Mouse (Mus musculus): ENCODE measurements around the gene Btbd9. TPM values are rescaled to one million over a fixed set of nuclear protein-coding genes. Genes with fewer than 3 reads are reported as not detected.

The Btbd9 gene
- polyA plus RNA-seq, 1 experiment from 2014 or later = 164 TPM

GRCm38 (mm10) chr17:30278596-30279378 lies 297.5 kb downstream of the Btbd9 start:
- Histone ChIP-seq H3K9ac (ENCODE audit: low read depth, low read length) (no peak overlapping the region; the same call in 1 of the 2 replicates), H3K9me3 (replicated peaks; ENCODE audit: control insufficient read depth, low read length, poor library complexity, severe bottlenecking) (no peaks in the 10 kb centered on the region), H3K4me1 (ENCODE audit: control insufficient read depth, insufficient read depth, low read length) (peaks cover 10% of the 10 kb centered on the region), H3K27ac (ENCODE audit: low read length) (peak overlapping the region; percentile 56), H3K4me3 (ENCODE audit: low read depth, low read length) (no peak overlapping the region), H3K36me3 (ENCODE audit: control insufficient read depth, insufficient read depth, low read length) (no peaks in the 10 kb centered on the region), H3K4me2 (ENCODE audit: low read length) (peak overlapping the region; percentile 23; the same call in 1 of the 2 replicates), H3K27me3 (ENCODE audit: control insufficient read depth, insufficient read depth, low read depth, low read length) (no peaks in the 10 kb centered on the region)
- no peak for ATAC-seq
- WGBS = 14% methylated on average over 16 of the region's 16 CpGs

- Histone ChIP-seq H3K4me1 (ENCODE audit: control insufficient read depth, insufficient read depth, low read length) (peaks cover 10% of the 10 kb centered on the region), H3K27me3 (ENCODE audit: control insufficient read depth, insufficient read depth, low read depth, low read length) (no peaks in the 10 kb centered on the region), H3K9ac (ENCODE audit: low read depth, low read length) (no peak overlapping the region), H3K4me2 (ENCODE audit: low read length) (no peak overlapping the region), H3K4me3 (ENCODE audit: low read depth, low read length) (no peak overlapping the region), H3K27ac (ENCODE audit: low read length) (no peak overlapping the region), H3K9me3 (replicated peaks; ENCODE audit: control insufficient read depth, low read length, poor library complexity, severe bottlenecking) (no peaks in the 10 kb centered on the region), H3K36me3 (ENCODE audit: control insufficient read depth, insufficient read depth, low read length) (no peaks in the 10 kb centered on the region)
- ATAC-seq = no peak; the same call in 1 of the 2 replicates
- WGBS = 88% methylated on average over 4 of the region's 4 CpGs
Measured at GRCm38 (mm10) chr17:30276477-30276876, 299.8 kb downstream of the Btbd9 start.

- 87% methylated on average over 6 of the region's 6 CpGs for WGBS
- H3K4me1 ChIP-seq (ENCODE audit: control insufficient read depth, insufficient read depth, low read length) = no peaks in the 10 kb centered on the region
Measured at GRCm38 (mm10) chr17:30272769-30273168, 303.5 kb downstream of the Btbd9 start.

GRCm38 (mm10) chr17:30269136-30270063 lies 306.9 kb downstream of the Btbd9 start:
- 84% methylated on average over 11 of the region's 11 CpGs for WGBS
- Histone ChIP-seq H3K36me3 (ENCODE audit: control insufficient read depth, insufficient read depth, low read length) (peaks cover 3% of the 10 kb centered on the region; the same call in 1 of the 2 replicates), H3K9ac (ENCODE audit: low read depth, low read length) (no peak overlapping the region), H3K27me3 (ENCODE audit: control insufficient read depth, insufficient read depth, low read depth, low read length) (no peaks in the 10 kb centered on the region), H3K9me3 (replicated peaks; ENCODE audit: control insufficient read depth, low read length, poor library complexity, severe bottlenecking) (no peaks in the 10 kb centered on the region), H3K4me3 (ENCODE audit: low read depth, low read length) (no peak overlapping the region), H3K4me1 (ENCODE audit: control insufficient read depth, insufficient read depth, low read length) (no peaks in the 10 kb centered on the region), H3K4me2 (ENCODE audit: low read length) (no peak overlapping the region), H3K27ac (ENCODE audit: low read length) (no peak overlapping the region)
- ATAC-seq = no peak

More at GRCm38 (mm10) chr17:30272769-30273168, 303.5 kb downstream of the Btbd9 start:
- Histone ChIP-seq H3K4me3 (ENCODE audit: low read depth, low read length) (no peak overlapping the region), H3K36me3 (ENCODE audit: control insufficient read depth, insufficient read depth, low read length) (no peaks in the 10 kb centered on the region), H3K9me3 (replicated peaks; ENCODE audit: control insufficient read depth, low read length, poor library complexity, severe bottlenecking) (no peaks in the 10 kb centered on the region), H3K27me3 (ENCODE audit: control insufficient read depth, insufficient read depth, low read depth, low read length) (no peaks in the 10 kb centered on the region), H3K27ac (ENCODE audit: low read length) (no peak overlapping the region), H3K4me2 (ENCODE audit: low read length) (no peak overlapping the region), H3K9ac (ENCODE audit: low read depth, low read length) (no peak overlapping the region)
- ATAC-seq = no peak

- no peak overlapping the region for H3K9ac ChIP-seq (ENCODE audit: low read depth, low read length)
- ATAC-seq = no peak
- WGBS = 91% methylated on average over 8 of the region's 8 CpGs
- H3K27ac ChIP-seq (ENCODE audit: low read length) = no peak overlapping the region
- H3K9me3 ChIP-seq (replicated peaks; ENCODE audit: control insufficient read depth, low read length, poor library complexity, severe bottlenecking) = no peaks in the 10 kb centered on the region
- no peaks in the 10 kb centered on the region for H3K4me1 ChIP-seq (ENCODE audit: control insufficient read depth, insufficient read depth, low read length)
- H3K36me3 ChIP-seq (ENCODE audit: control insufficient read depth, insufficient read depth, low read length) = peaks cover 3% of the 10 kb centered on the region; the same call in 1 of the 2 replicates
- no peaks in the 10 kb centered on the region for H3K27me3 ChIP-seq (ENCODE audit: control insufficient read depth, insufficient read depth, low read depth, low read length)
- no peak overlapping the region for H3K4me3 ChIP-seq (ENCODE audit: low read depth, low read length)
- H3K4me2 ChIP-seq (ENCODE audit: low read length) = no peak overlapping the region
Measured at GRCm38 (mm10) chr17:30268456-30268855, 307.8 kb downstream of the Btbd9 start.

GRCm38 (mm10) chr17:30267432-30267973 lies 308.8 kb downstream of the Btbd9 start:
- no peaks in the 10 kb centered on the region for H3K27me3 ChIP-seq (ENCODE audit: control insufficient read depth, insufficient read depth, low read depth, low read length)
- H3K9ac ChIP-seq (ENCODE audit: low read depth, low read length) = no peak overlapping the region
- H3K4me2 ChIP-seq (ENCODE audit: low read length) = no peak overlapping the region
- H3K9me3 ChIP-seq (replicated peaks; ENCODE audit: control insufficient read depth, low read length, poor library complexity, severe bottlenecking) = no peaks in the 10 kb centered on the region
- 84% methylated on average over 5 of the region's 5 CpGs for WGBS
- H3K4me3 ChIP-seq (ENCODE audit: low read depth, low read length) = no peak overlapping the region
- no peak overlapping the region for H3K27ac ChIP-seq (ENCODE audit: low read length)
- peaks cover 4% of the 10 kb centered on the region; the same call in 1 of the 2 replicates for H3K4me1 ChIP-seq (ENCODE audit: control insufficient read depth, insufficient read depth, low read length)
- no peak for ATAC-seq
- H3K36me3 ChIP-seq (ENCODE audit: control insufficient read depth, insufficient read depth, low read length) = peaks cover 3% of the 10 kb centered on the region; the same call in 1 of the 2 replicates

- H3K9ac ChIP-seq (ENCODE audit: low read depth, low read length) = no peak overlapping the region
- 85% methylated on average over 2 of the region's 2 CpGs for whole genome bisulfite sequencing
- ATAC-seq = no peak
- no peak overlapping the region for H3K4me3 ChIP-seq (ENCODE audit: low read depth, low read length)
- peaks cover 3% of the 10 kb centered on the region; the same call in 1 of the 2 replicates for H3K36me3 ChIP-seq (ENCODE audit: control insufficient read depth, insufficient read depth, low read length)
- H3K27ac ChIP-seq (ENCODE audit: low read length) = no peak overlapping the region
- H3K9me3 ChIP-seq (replicated peaks; ENCODE audit: control insufficient read depth, low read length, poor library complexity, severe bottlenecking) = no peaks in the 10 kb centered on the region
- no peaks in the 10 kb centered on the region for H3K27me3 ChIP-seq (ENCODE audit: control insufficient read depth, insufficient read depth, low read depth, low read length)
- H3K4me1 ChIP-seq (ENCODE audit: control insufficient read depth, insufficient read depth, low read length) = peaks cover 10% of the 10 kb centered on the region
- no peak overlapping the region for H3K4me2 ChIP-seq (ENCODE audit: low read length)
Measured at GRCm38 (mm10) chr17:30263535-30263934, 312.8 kb downstream of the Btbd9 start.

- Histone ChIP-seq H3K4me2 (ENCODE audit: low read length) (no peak overlapping the region), H3K27me3 (ENCODE audit: control insufficient read depth, insufficient read depth, low read depth, low read length) (no peaks in the 10 kb centered on the region), H3K9me3 (replicated peaks; ENCODE audit: control insufficient read depth, low read length, poor library complexity, severe bottlenecking) (no peaks in the 10 kb centered on the region), H3K9ac (ENCODE audit: low read depth, low read length) (no peak overlapping the region), H3K36me3 (ENCODE audit: control insufficient read depth, insufficient read depth, low read length) (peaks cover 3% of the 10 kb centered on the region; the same call in 1 of the 2 replicates), H3K27ac (ENCODE audit: low read length) (no peak overlapping the region), H3K4me1 (ENCODE audit: control insufficient read depth, insufficient read depth, low read length) (peaks cover 10% of the 10 kb centered on the region), H3K4me3 (ENCODE audit: low read depth, low read length) (no peak overlapping the region)
- 75% methylated on average over 6 of the region's 6 CpGs for WGBS
- no peak for ATAC-seq
Measured at GRCm38 (mm10) chr17:30262943-30263342, 313.3 kb downstream of the Btbd9 start.
